17 mouse cellular contexts compared by ENCODE assay signal in the genomic region with DNA sequence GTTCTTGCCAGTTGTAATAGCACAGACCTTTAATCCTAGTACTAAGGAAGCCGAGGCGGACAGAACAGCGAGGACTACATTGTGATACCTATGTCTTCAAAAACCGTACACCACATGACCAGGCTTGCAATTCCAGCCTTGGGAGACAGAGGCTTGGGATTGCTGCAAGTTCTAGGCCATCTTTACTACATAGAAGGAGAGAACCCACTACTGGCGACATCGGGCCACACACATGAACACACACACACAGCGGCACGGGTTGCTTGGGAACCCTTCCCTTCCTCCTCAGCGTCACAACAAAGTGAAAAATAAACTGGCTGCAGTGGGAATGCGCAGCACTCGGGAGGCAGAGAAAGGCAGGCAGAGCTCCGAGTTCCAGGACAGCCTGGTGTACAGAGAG. TPM values are rescaled to one million over a fixed set of nuclear protein-coding genes. Genes with fewer than 3 reads are reported as not detected.
A peak's percentile ranks its signal among the peaks of the same experiment; 100 is the strongest.
DNase-seq lines count a peak whose midpoint lies in the region; ATAC-seq and TF ChIP-seq lines count a peak whose summit lies in the region.
"Had no signal": no experiment of that assay in that cellular context is flagged by ENCODE, and none has a peak within 500 bp of the region (broad histone marks: within the 10 kb centered on the region; RNA-seq: fewer than 3 reads in every experiment).

No protein-coding gene starts in this region.

- H3K9me3 ChIP-seq in heart, embryonic 10.5 days = no peaks in the 10 kb centered on the region
- H3K9me3 ChIP-seq in megakaryocyte, embryonic 14.5 days = peaks cover 4% of the 10 kb centered on the region; the same call in 1 of the 2 replicates
- H3K9me3 ChIP-seq in forebrain, embryonic 15.5 days = no peaks in the 10 kb centered on the region
- H3K9me3 ChIP-seq in midbrain, embryonic 16.5 days (replicated peaks; ENCODE audit: control insufficient read depth, low read length, poor library complexity, severe bottlenecking) = no peaks in the 10 kb centered on the region
- H3K9me3 ChIP-seq: hindbrain, embryonic 15.5 days; liver, embryonic 15.5 days had no signal

- H3K27ac ChIP-seq in heart, embryonic 10.5 days = no peak overlapping the region
- H3K27ac ChIP-seq in forebrain, embryonic 15.5 days (replicated peaks) = no peak overlapping the region
- H3K27ac ChIP-seq in midbrain, embryonic 16.5 days (ENCODE audit: low read length) = no peak overlapping the region
- H3K27ac ChIP-seq in gastrocnemius, adult 2 months = no peak overlapping the region
- H3K27ac ChIP-seq: hindbrain, embryonic 15.5 days; left cerebral cortex, adult 2 months; liver, embryonic 15.5 days had no signal

- no peak overlapping the region for H3K4me2 ChIP-seq in forebrain, embryonic 15.5 days (replicated peaks)
- no peak overlapping the region for H3K4me2 ChIP-seq in midbrain, embryonic 16.5 days (ENCODE audit: low read length)
- H3K4me2 ChIP-seq: liver, embryonic 15.5 days had no signal

- H3K4me3 ChIP-seq in heart, embryonic 10.5 days = peak overlapping the region; percentile 52; the same call in 1 of the 2 replicates
- peak overlapping the region; percentile 14 for H3K4me3 ChIP-seq in megakaryocyte, embryonic 14.5 days (replicated peaks)
- H3K4me3 ChIP-seq in forebrain, embryonic 15.5 days = no peak overlapping the region
- no peak overlapping the region for H3K4me3 ChIP-seq in midbrain, embryonic 16.5 days (ENCODE audit: low read depth, low read length)
- no peak overlapping the region for H3K4me3 ChIP-seq in gastrocnemius, adult 2 months
- H3K4me3 ChIP-seq: hindbrain, embryonic 15.5 days; left cerebral cortex, adult 2 months; liver, embryonic 15.5 days had no signal

- WGBS in heart, embryonic 10.5 days = 22% methylated on average over 12 of the region's 12 CpGs
- 24% methylated on average over 12 of the region's 12 CpGs for WGBS in forebrain, embryonic 15.5 days
- WGBS in midbrain, embryonic 16.5 days = 31% methylated on average over 12 of the region's 12 CpGs

- peaks cover 43% of the 10 kb centered on the region for H3K27me3 ChIP-seq in heart, embryonic 10.5 days (ENCODE audit: insufficient read depth, poor library complexity, severe bottlenecking)
- peaks cover 39% of the 10 kb centered on the region for H3K27me3 ChIP-seq in megakaryocyte, embryonic 14.5 days (replicated peaks)
- H3K27me3 ChIP-seq in forebrain, embryonic 15.5 days = no peaks in the 10 kb centered on the region
- no peaks in the 10 kb centered on the region for H3K27me3 ChIP-seq in midbrain, embryonic 16.5 days (ENCODE audit: control insufficient read depth, insufficient read depth, low read depth, low read length)

- intact Hi-C loops in gastrocnemius, adult 2 months (cut with DNase I) = no loop called here

- no peak for ATAC-seq in megakaryocyte, adult 5-6 weeks (ENCODE audit: poor library complexity, severe bottlenecking)
- peak; percentile 37 for ATAC-seq in forebrain, embryonic 15.5 days (replicated peaks)
- 0 out of 2 replicates have a peak, but pooled peaks have one; percentile 20 for ATAC-seq in midbrain, embryonic 16.5 days
- ATAC-seq: Patski had no signal

- TF ChIP-seq CTCF in gastrocnemius, adult 2 months (IDR thresholded peaks at IDR 0.05) = no peak

- no peaks in the 10 kb centered on the region for H3K36me3 ChIP-seq in heart, embryonic 10.5 days
- H3K36me3 ChIP-seq in megakaryocyte, embryonic 14.5 days (replicated peaks; ENCODE audit: low read length) = no peaks in the 10 kb centered on the region
- peaks cover 10% of the 10 kb centered on the region; the same call in 1 of the 2 replicates for H3K36me3 ChIP-seq in forebrain, embryonic 15.5 days
- no peaks in the 10 kb centered on the region for H3K36me3 ChIP-seq in midbrain, embryonic 16.5 days (ENCODE audit: control insufficient read depth, insufficient read depth, low read length)
- H3K36me3 ChIP-seq: liver, embryonic 15.5 days had no signal

- DNase-seq in heart, embryonic 10.5 days (ENCODE audit: low spot score) = no peak
- DNase-seq in heart, adult 9 months (ENCODE audit: low spot score in 2 of 2) = no peak
- DNase-seq in urinary bladder, postnatal 25 days (ENCODE audit: low spot score) = no peak
- DNase-seq in gastrocnemius, adult 2 months = no peak
- DNase-seq: adrenal gland, postnatal 36 days; cerebellum, adult 18-20 months; kidney, postnatal 14 days had no signal

- no peak overlapping the region for H3K9ac ChIP-seq in forebrain, embryonic 15.5 days (replicated peaks)
- H3K9ac ChIP-seq in midbrain, embryonic 16.5 days (ENCODE audit: low read depth, low read length) = no peak overlapping the region
- H3K9ac ChIP-seq: hindbrain, embryonic 15.5 days; liver, embryonic 15.5 days had no signal

- H3K4me1 ChIP-seq in heart, embryonic 10.5 days = peaks cover 16% of the 10 kb centered on the region
- H3K4me1 ChIP-seq in megakaryocyte, embryonic 14.5 days = peaks cover 28% of the 10 kb centered on the region; the same call in 1 of the 2 replicates
- H3K4me1 ChIP-seq in forebrain, embryonic 15.5 days = peaks cover 4% of the 10 kb centered on the region
- H3K4me1 ChIP-seq in midbrain, embryonic 16.5 days (ENCODE audit: control insufficient read depth, insufficient read depth, low read length) = peaks cover 7% of the 10 kb centered on the region; the same call in 1 of the 2 replicates
- H3K4me1 ChIP-seq: liver, embryonic 15.5 days had no signal

RNA-seq across cellular contexts. Expression of a gene that starts 22.2 kb away (rescaled TPM):
- 1.8 and 2.3 TPM in 2 replicates for polyA plus RNA-seq in heart, embryonic 10.5 days (2016; fragmentation: Nextera tagmentation; extraction: Ambion mirVana)
- not detected in 2 replicates for polyA plus RNA-seq in megakaryocyte, embryonic 14.5 days (2012; ENCODE audit: insufficient read depth, low replicate concordance)
- not detected in 2 replicates for total RNA-seq in megakaryocyte, adult 5-6 weeks (2015)
- not detected in 2 replicates for total RNA-seq in megakaryocyte, adult 5-6 weeks (2017)
- 12.5 and 16.4 TPM in 2 replicates for polyA plus RNA-seq in forebrain, embryonic 15.5 days (2015; fragmentation: Nextera tagmentation; extraction: Ambion mirVana)
- polyA plus RNA-seq in midbrain, embryonic 16.5 days (2015; fragmentation: Nextera tagmentation; extraction: Ambion mirVana) = 13.3 and 17.3 TPM in 2 replicates
- not detected for total RNA-seq in gastrocnemius, adult 2 months (2021)
- total RNA-seq: gastrocnemius, adult 8-10 months; megakaryocyte progenitor cell, adult 5-6 weeks had no signal
- polyA plus RNA-seq: liver, embryonic 15.5 days had no signal

RNA-seq across cellular contexts. Expression of a gene that starts 35.6 kb away (rescaled TPM):
- polyA plus RNA-seq in heart, embryonic 10.5 days (2016; fragmentation: Nextera tagmentation; extraction: Ambion mirVana) = 0.22 and 1.3 TPM in 2 replicates
- polyA plus RNA-seq in megakaryocyte, embryonic 14.5 days (2012; ENCODE audit: insufficient read depth, low replicate concordance) = not detected in 2 replicates
- total RNA-seq in megakaryocyte, adult 5-6 weeks (2015) = not detected in 2 replicates
- total RNA-seq in megakaryocyte, adult 5-6 weeks (2017) = not detected in 2 replicates
- 3.4 and 4.5 TPM in 2 replicates for polyA plus RNA-seq in forebrain, embryonic 15.5 days (2015; fragmentation: Nextera tagmentation; extraction: Ambion mirVana)
- 2.6 and 3.0 TPM in 2 replicates for polyA plus RNA-seq in midbrain, embryonic 16.5 days (2015; fragmentation: Nextera tagmentation; extraction: Ambion mirVana)
- 10 to 100 TPM in 1 of 2 experiments, 1 to 10 TPM in 1; 8.4 to 16.2 TPM for total RNA-seq in gastrocnemius, adult 2 months (2021)
- total RNA-seq: megakaryocyte progenitor cell, adult 5-6 weeks had no signal

RNA-seq across cellular contexts. Expression of a gene that starts 55.7 kb away (rescaled TPM):
- polyA plus RNA-seq in heart, embryonic 10.5 days (2016; fragmentation: Nextera tagmentation; extraction: Ambion mirVana) = 9.6 and 23.7 TPM in 2 replicates
- polyA plus RNA-seq in megakaryocyte, embryonic 14.5 days (2012; ENCODE audit: insufficient read depth, low replicate concordance) = not detected in 2 replicates
- total RNA-seq in megakaryocyte, adult 5-6 weeks (2015) = not detected in 2 replicates
- total RNA-seq in megakaryocyte, adult 5-6 weeks (2017) = not detected in 2 replicates
- 0.08 and 0.14 TPM in 2 replicates for polyA plus RNA-seq in forebrain, embryonic 15.5 days (2015; fragmentation: Nextera tagmentation; extraction: Ambion mirVana)
- polyA plus RNA-seq in midbrain, embryonic 16.5 days (2015; fragmentation: Nextera tagmentation; extraction: Ambion mirVana) = 0.10 TPM in 1 of 2 replicates, not detected in the other
- 100 to 1,000 TPM; 102 to 120 TPM for total RNA-seq in gastrocnemius, adult 2 months (2021)
- total RNA-seq: adrenal gland, postnatal 36 days; megakaryocyte progenitor cell, adult 5-6 weeks had no signal
- polyA plus RNA-seq: hindbrain, embryonic 15.5 days; Patski had no signal

Comparison
In these comparisons a context has a peak if more than half of its experiments do, and no peak if none do; other contexts are left out.
1. H3K4me3 ChIP-seq: peak in heart, embryonic 10.5 days (single experiment) and megakaryocyte, embryonic 14.5 days (single experiment); none in forebrain, embryonic 15.5 days (single experiment), midbrain, embryonic 16.5 days (single experiment) and gastrocnemius, adult 2 months (single experiment).